ENCODE assay signal across 9 mouse cellular contexts in the genomic region with DNA sequence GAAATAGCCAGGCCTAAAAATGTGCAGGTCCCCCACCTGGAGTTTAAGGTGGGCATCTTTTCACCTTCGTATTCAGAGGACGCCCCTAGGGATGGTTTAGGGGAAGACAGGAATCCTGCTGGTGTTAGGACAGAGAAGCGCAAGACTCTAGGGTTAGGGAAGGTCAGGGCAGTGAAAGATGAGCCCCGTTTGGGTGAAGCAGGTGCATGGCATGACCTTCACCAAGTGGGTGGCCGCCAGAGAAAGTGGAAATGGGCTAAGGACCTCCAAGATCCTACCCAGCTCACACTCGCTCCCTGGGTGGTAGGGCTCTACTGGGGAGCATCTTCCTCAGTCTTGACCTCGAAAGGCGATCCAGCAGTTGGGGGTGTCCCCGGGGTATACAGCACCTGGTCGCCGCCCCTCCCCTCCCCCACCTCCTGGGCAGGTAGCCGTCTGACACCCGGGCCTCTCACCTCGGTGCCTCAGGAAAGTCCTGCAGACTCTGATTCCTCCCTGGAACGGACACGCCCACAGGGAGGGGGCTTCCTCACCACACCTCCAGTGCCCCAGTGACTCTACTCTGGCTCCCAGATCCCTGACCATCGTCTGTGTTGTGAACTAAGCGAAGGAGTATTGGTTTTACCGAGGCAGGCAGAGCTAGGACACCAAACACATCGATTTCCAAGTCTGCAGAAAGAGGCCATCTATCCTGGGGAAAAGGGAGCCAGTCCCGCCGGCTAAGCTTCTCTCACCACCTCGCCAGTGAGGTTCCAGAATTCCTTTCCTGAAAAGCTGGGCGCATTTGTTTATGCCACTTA. TPM values are rescaled to one million over a fixed set of nuclear protein-coding genes. Genes with fewer than 3 reads are reported as not detected.
DNase-seq lines count a peak whose midpoint lies in the region; ATAC-seq and TF ChIP-seq lines count a peak whose summit lies in the region.
"Had no signal": no experiment of that assay in that cellular context is flagged by ENCODE, and none has a peak within 500 bp of the region (broad histone marks: within the 10 kb centered on the region; RNA-seq: fewer than 3 reads in every experiment).

No protein-coding gene starts in this region.

- TF ChIP-seq EP300 in heart, postnatal 0 days (IDR thresholded peaks at IDR 0.05; ENCODE audit: low read depth): no peak

- intact Hi-C loops in heart, postnatal 36 days (cut with DNase I): no loop called here

- no peak for TF ChIP-seq CTCF in heart, postnatal 0 days (IDR thresholded peaks at IDR 0.05; ENCODE audit: low read depth)

- H3K4me3 ChIP-seq in heart, postnatal 0 days (ENCODE audit: low read depth, low read length): peak overlapping the region; percentile 22
- H3K4me3 ChIP-seq in brown adipose tissue, adult 24 weeks (ENCODE audit: insufficient read depth, low read depth, low read length): peak overlapping the region; percentile 17; the same call in 1 of the 2 replicates
- H3K4me3 ChIP-seq in hindbrain, embryonic 16.5 days (ENCODE audit: low read length): 0 out of 2 replicates have a peak overlapping the region, but pooled peaks have one; percentile 4
- no peak overlapping the region for H3K4me3 ChIP-seq in midbrain, embryonic 15.5 days
- H3K4me3 ChIP-seq: erythroblast, embryonic 14.5 days had no signal

- 6% methylated on average over 22 of the region's 24 CpGs for WGBS in heart, postnatal 0 days
- WGBS in hindbrain, embryonic 16.5 days: 11% methylated on average over 23 of the region's 24 CpGs
- WGBS in midbrain, embryonic 15.5 days: 13% methylated on average over 24 of the region's 24 CpGs

- H3K4me2 ChIP-seq in heart, postnatal 0 days (ENCODE audit: low read depth, low read length): peak overlapping the region; percentile 60
- H3K4me2 ChIP-seq in hindbrain, embryonic 16.5 days (ENCODE audit: low read length): peak overlapping the region; percentile 38
- peak overlapping the region; percentile 10 for H3K4me2 ChIP-seq in midbrain, embryonic 15.5 days

- H3K9ac ChIP-seq in heart, postnatal 0 days (replicated peaks; ENCODE audit: low read depth, low read length): no peak overlapping the region
- no peak overlapping the region for H3K9ac ChIP-seq in hindbrain, embryonic 16.5 days (ENCODE audit: low read depth, low read length)
- no peak overlapping the region for H3K9ac ChIP-seq in midbrain, embryonic 15.5 days

- no peak for DNase-seq in heart, postnatal 0 days (ENCODE audit: low spot score)
- DNase-seq in heart, postnatal 36 days: no peak
- no peak for DNase-seq in cerebellum, postnatal 14 days
- no peak for DNase-seq in cerebellum, postnatal 25 days
- no peak for DNase-seq in cerebellum, postnatal 10 days

- H3K36me3 ChIP-seq in heart, postnatal 0 days (replicated peaks; ENCODE audit: control insufficient read depth, insufficient read depth, low read length): no peaks in the 10 kb centered on the region
- no peaks in the 10 kb centered on the region for H3K36me3 ChIP-seq in hindbrain, embryonic 16.5 days (ENCODE audit: control insufficient read depth, insufficient read depth, low read length)
- H3K36me3 ChIP-seq in midbrain, embryonic 15.5 days (replicated peaks): no peaks in the 10 kb centered on the region

- ATAC-seq in heart, postnatal 0 days (ENCODE audit: insufficient read depth, low read depth): no peak
- no peak for ATAC-seq in hindbrain, embryonic 16.5 days
- no peak for ATAC-seq in midbrain, embryonic 15.5 days (replicated peaks)

- H3K27me3 ChIP-seq in heart, postnatal 0 days (ENCODE audit: control insufficient read depth, insufficient read depth, low read length): peaks cover 36% of the 10 kb centered on the region
- no peaks in the 10 kb centered on the region for H3K27me3 ChIP-seq in hindbrain, embryonic 16.5 days (replicated peaks; ENCODE audit: control insufficient read depth, insufficient read depth, low read length)
- peaks cover 6% of the 10 kb centered on the region; the same call in 1 of the 2 replicates for H3K27me3 ChIP-seq in midbrain, embryonic 15.5 days (replicated peaks)

- no peak overlapping the region for H3K27ac ChIP-seq in heart, postnatal 0 days (ENCODE audit: low read depth)
- H3K27ac ChIP-seq in brown adipose tissue, adult 24 weeks (replicated peaks; ENCODE audit: low read depth, low read length): no peak overlapping the region
- no peak overlapping the region for H3K27ac ChIP-seq in hindbrain, embryonic 16.5 days (ENCODE audit: low read depth, low read length)
- no peak overlapping the region for H3K27ac ChIP-seq in midbrain, embryonic 15.5 days

- H3K9me3 ChIP-seq in heart, postnatal 0 days (replicated peaks; ENCODE audit: control insufficient read depth, low read length): no peaks in the 10 kb centered on the region
- H3K9me3 ChIP-seq in hindbrain, embryonic 16.5 days (ENCODE audit: control insufficient read depth, low read length): no peaks in the 10 kb centered on the region
- no peaks in the 10 kb centered on the region for H3K9me3 ChIP-seq in midbrain, embryonic 15.5 days

- H3K4me1 ChIP-seq in heart, postnatal 0 days (ENCODE audit: control insufficient read depth, insufficient read depth): peaks cover 18% of the 10 kb centered on the region
- peaks cover 3% of the 10 kb centered on the region for H3K4me1 ChIP-seq in brown adipose tissue, adult 24 weeks (ENCODE audit: control insufficient read depth, insufficient read depth, insufficient read length, low read length)
- no peaks in the 10 kb centered on the region; the same call in 1 of the 2 replicates for H3K4me1 ChIP-seq in hindbrain, embryonic 16.5 days (ENCODE audit: control insufficient read depth, insufficient read depth, low read depth, low read length)
- H3K4me1 ChIP-seq in midbrain, embryonic 15.5 days: 0 out of 2 replicates have a peak, but pooled peaks cover 3% of the 10 kb centered on the region

RNA-seq across cellular contexts. Expression of gene Axin2, which starts 10.6 kb away (rescaled TPM):
- 2.8 and 8.5 TPM in 2 replicates for total RNA-seq in heart, postnatal 0 days (2014; rRNA removed; ENCODE audit: low replicate concordance)
- polyA plus RNA-seq in heart, postnatal 0 days (2015; fragmentation: Nextera tagmentation; extraction: Ambion mirVana): 0.78 and 0.90 TPM in 2 replicates
- 1 to 10 TPM; 4.1 to 6.2 TPM for total RNA-seq in heart, postnatal 36 days (2021)
- polyA plus RNA-seq in brown adipose tissue, adult 24 weeks (2012; ENCODE audit: insufficient read depth, insufficient read length, missing spikeins): 18.4 and 19.4 TPM in 2 replicates
- 7.2 and 7.7 TPM in 2 replicates for polyA plus RNA-seq in hindbrain, embryonic 16.5 days (2015; fragmentation: Nextera tagmentation; extraction: Ambion mirVana)
- 13.2 and 13.5 TPM in 2 replicates for polyA plus RNA-seq in midbrain, embryonic 15.5 days (2015; fragmentation: Nextera tagmentation; extraction: Ambion mirVana)

Comparison
In these comparisons a context has a peak if more than half of its experiments do, and no peak if none do; other contexts are left out.
1. H3K4me2 ChIP-seq: peak in every context shown above with its lines; median percentile 60 in heart, postnatal 0 days; 38 in hindbrain, embryonic 16.5 days; 10 in midbrain, embryonic 15.5 days.